Mouse (Mus musculus) erythroblast, embryonic 14.5 days (primary cell): ENCODE data around the gene Kat6b. TPM values are rescaled to one million over a fixed set of nuclear protein-coding genes. Genes with fewer than 3 reads are reported as not detected.

Source experiments
- H3K27me3 ChIP-seq: 2 replicates; pipeline ENCODE4 v1.6.1; 2012; ENCODE audit warnings: inconsistent platforms; ENCODE audit not compliant: control insufficient read depth
- H3K36me3 ChIP-seq: 2 replicates; pipeline ENCODE4 v1.6.1; 2012; ENCODE audit warnings: mild to moderate bottlenecking, inconsistent platforms; ENCODE audit not compliant: control insufficient read depth
- H3K4me1 ChIP-seq: 2 replicates; pipeline ENCODE4 v1.6.1; 2012; ENCODE audit warnings: inconsistent platforms; ENCODE audit not compliant: control insufficient read depth
- H3K4me3 ChIP-seq: replicated peaks from 2 replicates; pipeline ENCODE3; 2012; ENCODE audit warnings: moderate library complexity, mild to moderate bottlenecking, inconsistent platforms
- H3K9me3 ChIP-seq: 2 replicates; pipeline ENCODE4 v1.6.1; 2012; ENCODE audit warnings: low read length, inconsistent platforms, mixed read lengths; ENCODE audit not compliant: control insufficient read depth
- GATA1 ChIP-seq: IDR thresholded peaks from 2 replicates; pipeline ENCODE4 v1.6.1; 2012; ENCODE audit warnings: low read length, inconsistent platforms, mixed read lengths
- TAL1 ChIP-seq: IDR thresholded peaks from 3 replicates; pipeline ENCODE4 v1.6.1; 2012; ENCODE audit warnings: low read length, inconsistent platforms, mixed read lengths
- polyA plus RNA-seq: library from polyadenylated mRNA; stranded (reverse); fragments of >175 nt; gene quantifications from 2 replicates; pipeline ENCODE4 v1.2.3, GENCODE M21; 2012

Kat6b gene
- 0.08 and 0.10 TPM in 2 replicates for polyA plus RNA-seq

- TF ChIP-seq TAL1 (no peak), GATA1 (no peak)
- H3K9me3 ChIP-seq = no peaks in the 10 kb centered on the region
- H3K27me3 ChIP-seq = no peaks in the 10 kb centered on the region
- H3K4me3 ChIP-seq = no peak within 1 kb of the TSS
- H3K4me1 ChIP-seq = peaks cover 4% of the 10 kb centered on the region
- H3K36me3 ChIP-seq = no peaks in the 10 kb centered on the region
Measured at GRCm38 (mm10) chr14:21481231-21481630, at the start of gene Kat6b. Gene Kat6b, plus strand, starts transcription at chr14:21481434.

GRCm38 (mm10) chr14:21433415-21433814, 47.8 kb upstream of the Kat6b start:
- TF ChIP-seq TAL1 (no peak), GATA1 (no peak)
- Histone ChIP-seq H3K9me3 (no peaks in the 10 kb centered on the region), H3K36me3 (peaks cover 7% of the 10 kb centered on the region), H3K4me1 (no peaks in the 10 kb centered on the region), H3K27me3 (no peaks in the 10 kb centered on the region), H3K4me3 (no peak overlapping the region)

- Histone ChIP-seq H3K9me3 (no peaks in the 10 kb centered on the region), H3K36me3 (peaks cover 7% of the 10 kb centered on the region), H3K27me3 (no peaks in the 10 kb centered on the region), H3K4me3 (no peak overlapping the region), H3K4me1 (no peaks in the 10 kb centered on the region)
- TF ChIP-seq GATA1 (no peak), TAL1 (no peak)
Measured at GRCm38 (mm10) chr14:21433995-21434394, 47.2 kb upstream of the Kat6b start.

- H3K27me3 ChIP-seq = no peaks in the 10 kb centered on the region
- no peak for TF ChIP-seq TAL1
- TF ChIP-seq GATA1 = no peak
- H3K36me3 ChIP-seq = peaks cover 7% of the 10 kb centered on the region
- H3K4me1 ChIP-seq = no peaks in the 10 kb centered on the region
- H3K4me3 ChIP-seq = no peak overlapping the region
- H3K9me3 ChIP-seq = no peaks in the 10 kb centered on the region
Measured at GRCm38 (mm10) chr14:21434686-21435085, 46.5 kb upstream of the Kat6b start.

GRCm38 (mm10) chr14:21439785-21440184, 41.4 kb upstream of the Kat6b start:
- no peaks in the 10 kb centered on the region for H3K9me3 ChIP-seq
- peaks cover 10% of the 10 kb centered on the region for H3K36me3 ChIP-seq
- no peaks in the 10 kb centered on the region for H3K4me1 ChIP-seq
- H3K4me3 ChIP-seq = no peak overlapping the region
- TF ChIP-seq TAL1 (no peak), GATA1 (no peak)
- H3K27me3 ChIP-seq = no peaks in the 10 kb centered on the region

- H3K4me3 ChIP-seq = no peak overlapping the region
- H3K27me3 ChIP-seq = no peaks in the 10 kb centered on the region
- H3K36me3 ChIP-seq = peaks cover 10% of the 10 kb centered on the region
- TF ChIP-seq TAL1 (no peak), GATA1 (no peak)
- no peaks in the 10 kb centered on the region for H3K4me1 ChIP-seq
- no peaks in the 10 kb centered on the region for H3K9me3 ChIP-seq
Measured at GRCm38 (mm10) chr14:21440526-21440925, 40.7 kb upstream of the Kat6b start.

GRCm38 (mm10) chr14:21441772-21442533, 39.3 kb upstream of the Kat6b start:
- Histone ChIP-seq H3K36me3 (peaks cover 13% of the 10 kb centered on the region), H3K9me3 (no peaks in the 10 kb centered on the region), H3K27me3 (no peaks in the 10 kb centered on the region), H3K4me3 (no peak overlapping the region), H3K4me1 (no peaks in the 10 kb centered on the region)
- TF ChIP-seq TAL1 (no peak), GATA1 (no peak)

GRCm38 (mm10) chr14:21452581-21452980, 28.7 kb upstream of the Kat6b start:
- peaks cover 17% of the 10 kb centered on the region for H3K36me3 ChIP-seq
- no peak for TF ChIP-seq GATA1
- no peak for TF ChIP-seq TAL1
- H3K4me1 ChIP-seq = no peaks in the 10 kb centered on the region
- H3K4me3 ChIP-seq = no peak overlapping the region
- no peaks in the 10 kb centered on the region for H3K9me3 ChIP-seq
- no peaks in the 10 kb centered on the region for H3K27me3 ChIP-seq

GRCm38 (mm10) chr14:21453896-21454295, 27.3 kb upstream of the Kat6b start:
- Histone ChIP-seq H3K27me3 (no peaks in the 10 kb centered on the region), H3K4me1 (no peaks in the 10 kb centered on the region), H3K4me3 (no peak overlapping the region), H3K9me3 (no peaks in the 10 kb centered on the region), H3K36me3 (peaks cover 13% of the 10 kb centered on the region)
- TF ChIP-seq GATA1 (no peak), TAL1 (no peak)
